Mouse (Mus musculus) left cerebral cortex, adult 11 months (tissue): ENCODE results near the gene Tab2.
"Not testable (repeated sequence)": the region's sequence is repeated elsewhere in the genome, so short reads cannot be mapped to it uniquely, and the experiment has no call there.

ENCODE experiments used
- DNase-seq: peaks from one replicate; pipeline ENCODE4 v3.0.0; 2022; ENCODE audit warnings: low spot score

Gene Tab2

GRCm38 (mm10) chr10:7888256-7888868 is 67.7 kb downstream of the Tab2 start:
- no peak for DNase-seq

- peak; percentile 50 for DNase-seq
Observed at GRCm38 (mm10) chr10:7883524-7883923, 72.5 kb downstream of the Tab2 start.

GRCm38 (mm10) chr10:7881971-7882370 is 74.1 kb downstream of the Tab2 start:
- no peak for DNase-seq

GRCm38 (mm10) chr10:7880283-7880682 is 75.7 kb downstream of the Tab2 start:
- DNase-seq, result not testable (repeated sequence)

GRCm38 (mm10) chr10:7874194-7874593 is 81.8 kb downstream of the Tab2 start:
- no peak for DNase-seq

GRCm38 (mm10) chr10:7871381-7872020 is 84.5 kb downstream of the Tab2 start:
- no peak for DNase-seq

GRCm38 (mm10) chr10:7870571-7871315 is 85.3 kb downstream of the Tab2 start:
- DNase-seq, result peak; percentile 12

GRCm38 (mm10) chr10:7869746-7870145 is 86.3 kb downstream of the Tab2 start:
- DNase-seq, result no peak

- DNase-seq, result no peak
Observed at GRCm38 (mm10) chr10:7867666-7868030, 88.4 kb downstream of the Tab2 start.

- DNase-seq, result no peak
Observed at GRCm38 (mm10) chr10:7866762-7867665, 89.0 kb downstream of the Tab2 start.

GRCm38 (mm10) chr10:7864806-7865205 is 91.2 kb downstream of the Tab2 start:
- DNase-seq, result no peak

- DNase-seq, result no peak
Observed at GRCm38 (mm10) chr10:7864184-7864583, 91.8 kb downstream of the Tab2 start.

GRCm38 (mm10) chr10:7863411-7863810 is 92.6 kb downstream of the Tab2 start:
- DNase-seq, result no peak

GRCm38 (mm10) chr10:7861937-7862657 is 93.9 kb downstream of the Tab2 start:
- no peak for DNase-seq

- no peak for DNase-seq
Observed at GRCm38 (mm10) chr10:7861259-7861936, 94.6 kb downstream of the Tab2 start.

GRCm38 (mm10) chr10:7860494-7860893 is 95.5 kb downstream of the Tab2 start:
- no peak for DNase-seq
